Mouse (Mus musculus) thymus, adult 2 months (tissue): ENCODE results near the gene Cnot2. TPM values are rescaled to one million over a fixed set of nuclear protein-coding genes. Genes with fewer than 3 reads are reported as not detected.

Experiments used
- DNase-seq: peaks from one replicate; pipeline ENCODE4 v3.0.0; 2021
- H3K27ac ChIP-seq: fragments of 200-500 bp; 2 replicates; pipeline ENCODE4 v1.5.1; 2012; ENCODE audit warnings: low read length, control low read depth; ENCODE audit not compliant: control insufficient read depth, insufficient read depth
- H3K27me3 ChIP-seq: fragments of 200-500 bp; 2 replicates; pipeline ENCODE4 v1.6.1; 2012; ENCODE audit warnings: mild to moderate bottlenecking, low read length, moderate library complexity, mixed read lengths; ENCODE audit not compliant: control insufficient read depth, insufficient read depth
- H3K36me3 ChIP-seq: fragments of 200-500 bp; 2 replicates; pipeline ENCODE4 v1.6.1; 2012; ENCODE audit warnings: mild to moderate bottlenecking, low read length, moderate library complexity; ENCODE audit not compliant: control insufficient read depth, insufficient read depth
- H3K4me1 ChIP-seq: fragments of 200-500 bp; replicated peaks from 2 replicates; pipeline ENCODE4 v1.6.1; 2012; ENCODE audit warnings: low read length; ENCODE audit not compliant: control insufficient read depth, insufficient read depth
- H3K4me3 ChIP-seq: fragments of 200-500 bp; 2 replicates; pipeline ENCODE4 v1.5.1; 2012; ENCODE audit warnings: mild to moderate bottlenecking, low read length, control low read depth, moderate library complexity; ENCODE audit not compliant: control insufficient read depth, insufficient read depth
- CTCF ChIP-seq: fragments of 200-500 bp; IDR thresholded peaks from 2 replicates; pipeline ENCODE4 v1.5.1; 2012; ENCODE audit warnings: mild to moderate bottlenecking, control low read depth, low read length, moderate library complexity, borderline replicate concordance; ENCODE audit not compliant: control insufficient read depth, poor library complexity, insufficient read depth; ENCODE audit errors: extremely low read depth
- POLR2A ChIP-seq: fragments of 200-500 bp; IDR thresholded peaks from 2 replicates; pipeline ENCODE4 v1.6.1; 2012; ENCODE audit warnings: mild to moderate bottlenecking, low read length, control low read depth, moderate library complexity; ENCODE audit not compliant: control insufficient read depth, poor library complexity, insufficient read depth; ENCODE audit errors: extremely low read depth
- WGBS: fragments of 180-500 bp; shearing (Covaris S2); methylation state at CpG from one replicate; pipeline ENCODE4 v1.1.7; 2018; 5-methylcytosine and 5-hydroxymethylcytosine counted together
- polyA plus RNA-seq: library from polyadenylated mRNA; depleted of rRNA; stranded (reverse); fragments of >200 nt; gene quantifications from 2 replicates; pipeline ENCODE4 v1.2.3, GENCODE M21; 2012

The Cnot2 gene
- polyA plus RNA-seq, 1 experiment: 103 TPM

GRCm38 (mm10) chr10:116448166-116448565 lies 133.1 kb downstream of the Cnot2 start:
- Histone ChIP-seq H3K4me3 (no peak overlapping the region), H3K27me3 (no peaks in the 10 kb centered on the region), H3K36me3 (no peaks in the 10 kb centered on the region), H3K27ac (no peak overlapping the region), H3K4me1 (no peaks in the 10 kb centered on the region)
- TF ChIP-seq POLR2A (no peak), CTCF (no peak)
- DNase-seq: no peak
- WGBS: 98% methylated on average over 12 of the region's 12 CpGs

DNA sequence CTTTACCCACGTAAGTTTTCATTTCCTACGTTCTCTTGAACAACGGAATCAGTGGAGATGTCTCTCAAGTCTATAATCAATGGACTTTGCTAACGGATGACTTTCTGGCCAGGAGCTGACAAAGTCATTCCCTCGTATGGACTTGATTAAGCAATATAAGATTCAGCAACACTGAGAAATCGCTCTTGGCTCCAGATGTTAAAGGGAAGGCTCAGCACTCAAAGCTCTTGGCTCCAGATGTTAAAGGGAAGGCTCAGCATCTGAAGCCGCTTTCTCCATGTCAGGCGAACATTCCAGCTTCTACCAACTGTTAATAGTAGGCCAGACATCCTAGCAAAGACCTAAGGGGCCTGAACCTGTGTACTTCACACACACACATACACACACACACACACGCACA lies 134.1 kb downstream of the Cnot2 start:
- H3K36me3 ChIP-seq: no peaks in the 10 kb centered on the region
- no peak overlapping the region for H3K27ac ChIP-seq
- TF ChIP-seq CTCF (no peak), POLR2A (no peak)
- H3K4me1 ChIP-seq: no peaks in the 10 kb centered on the region
- WGBS: 97% methylated on average over 9 of the region's 9 CpGs
- no peak overlapping the region for H3K4me3 ChIP-seq
- DNase-seq: no peak
- H3K27me3 ChIP-seq: no peaks in the 10 kb centered on the region

DNA sequence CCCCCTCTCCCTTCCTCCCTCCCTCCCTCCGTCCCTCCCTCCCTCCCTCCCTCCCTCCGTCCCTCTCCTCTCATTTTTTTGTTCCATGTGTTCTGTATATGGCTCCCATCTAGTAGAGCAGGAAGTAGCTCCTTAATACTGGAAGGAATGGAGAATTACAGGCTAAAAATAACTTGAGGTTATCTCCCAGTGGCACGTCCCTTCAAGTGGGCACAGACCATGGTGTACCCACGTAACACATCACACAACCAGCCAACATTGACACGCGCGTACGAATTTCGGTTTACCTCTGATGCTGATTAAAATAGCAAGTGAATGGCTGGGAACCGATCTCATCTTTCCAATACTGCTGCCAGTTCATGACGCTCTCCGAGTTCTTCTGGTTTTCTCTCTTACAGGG lies 135.3 kb downstream of the Cnot2 start:
- H3K27ac ChIP-seq: no peak overlapping the region
- DNase-seq: no peak
- H3K4me3 ChIP-seq: no peak overlapping the region
- no peak for TF ChIP-seq POLR2A
- no peak for TF ChIP-seq CTCF
- no peaks in the 10 kb centered on the region for H3K4me1 ChIP-seq
- 90% methylated on average over 12 of the region's 12 CpGs for WGBS
- no peaks in the 10 kb centered on the region for H3K36me3 ChIP-seq
- no peaks in the 10 kb centered on the region for H3K27me3 ChIP-seq

DNA sequence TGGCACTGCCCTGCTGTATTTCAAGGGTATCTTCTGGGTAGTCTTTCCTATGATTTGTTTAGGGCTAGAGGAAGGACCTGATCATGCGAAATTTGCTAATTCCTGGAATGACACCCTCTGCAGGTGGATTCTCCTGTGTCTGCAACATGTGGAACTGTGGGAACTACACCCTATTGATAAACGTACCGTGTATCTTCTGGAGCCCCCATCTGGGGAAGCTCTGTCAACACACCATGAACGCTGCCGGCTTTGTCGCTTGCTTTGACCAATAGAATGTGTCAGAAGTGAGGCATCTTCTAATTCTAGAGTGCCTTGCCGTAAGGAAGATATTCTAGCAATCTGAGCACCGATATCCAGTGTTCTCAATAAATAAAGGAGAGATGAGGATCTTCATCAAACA lies 136.5 kb downstream of the Cnot2 start:
- TF ChIP-seq CTCF (no peak), POLR2A (no peak)
- DNase-seq: no peak
- Histone ChIP-seq H3K27ac (no peak overlapping the region), H3K4me1 (no peaks in the 10 kb centered on the region), H3K36me3 (no peaks in the 10 kb centered on the region), H3K27me3 (no peaks in the 10 kb centered on the region), H3K4me3 (no peak overlapping the region)
- WGBS: 97% methylated on average over 8 of the region's 8 CpGs

DNA sequence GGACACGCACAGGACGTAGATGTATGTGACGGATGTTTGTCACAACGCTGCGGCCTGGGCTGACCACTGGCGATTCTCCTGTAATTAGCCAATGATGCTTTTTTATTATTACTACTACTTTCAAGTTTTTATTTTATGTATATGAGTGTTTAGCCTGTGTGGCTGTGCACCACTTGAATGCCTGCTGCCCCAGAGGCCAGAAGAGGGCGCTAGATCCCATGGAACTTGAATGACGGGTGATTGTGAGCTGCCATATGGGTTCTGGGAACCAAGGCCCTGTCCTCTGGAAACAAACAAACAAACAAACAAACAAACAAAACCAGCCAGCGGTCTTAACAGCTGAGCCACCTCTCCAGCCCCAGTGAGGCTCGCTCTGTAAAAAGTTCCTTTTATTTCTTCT lies 136.9 kb downstream of the Cnot2 start:
- no peaks in the 10 kb centered on the region for H3K27me3 ChIP-seq
- TF ChIP-seq POLR2A (no peak), CTCF (no peak)
- H3K4me3 ChIP-seq: no peak overlapping the region
- no peaks in the 10 kb centered on the region for H3K4me1 ChIP-seq
- WGBS: 95% methylated on average over 10 of the region's 10 CpGs
- no peak for DNase-seq
- H3K36me3 ChIP-seq: no peaks in the 10 kb centered on the region
- H3K27ac ChIP-seq: no peak overlapping the region

GRCm38 (mm10) chr10:116440946-116441345 lies 140.4 kb downstream of the Cnot2 start:
- WGBS: 97% methylated on average over 7 of the region's 7 CpGs
- TF ChIP-seq POLR2A (no peak), CTCF (no peak)

DNA sequence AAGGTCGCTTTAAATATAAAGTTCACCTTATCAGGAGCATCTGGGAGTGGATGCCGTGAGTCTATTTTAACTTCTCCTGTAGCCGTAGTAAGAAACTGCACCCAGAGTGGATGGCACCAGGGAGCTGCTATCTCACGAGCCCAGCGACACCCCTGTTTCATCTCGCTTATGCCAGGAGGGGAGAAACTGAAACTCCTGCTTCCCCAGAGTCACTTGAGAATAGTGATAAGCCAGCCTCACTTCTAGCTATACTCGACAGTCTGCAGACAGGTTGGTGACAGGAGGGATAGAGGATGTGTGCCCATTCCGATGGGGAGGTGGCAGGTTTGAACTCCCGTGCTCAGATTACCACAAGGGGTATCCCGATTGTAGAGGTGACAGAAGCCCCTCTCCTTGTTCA lies 141.2 kb downstream of the Cnot2 start:
- H3K4me1 ChIP-seq: no peaks in the 10 kb centered on the region
- TF ChIP-seq POLR2A (no peak), CTCF (no peak)
- no peaks in the 10 kb centered on the region for H3K36me3 ChIP-seq
- H3K27me3 ChIP-seq: no peaks in the 10 kb centered on the region
- H3K27ac ChIP-seq: no peak overlapping the region
- H3K4me3 ChIP-seq: no peak overlapping the region
- whole genome bisulfite sequencing: 95% methylated on average over 10 of the region's 10 CpGs
- no peak for DNase-seq

More at GRCm38 (mm10) chr10:116440946-116441345, 140.4 kb downstream of the Cnot2 start:
- Histone ChIP-seq H3K36me3 (no peaks in the 10 kb centered on the region), H3K27me3 (no peaks in the 10 kb centered on the region), H3K4me1 (no peaks in the 10 kb centered on the region), H3K27ac (no peak overlapping the region), H3K4me3 (no peak overlapping the region)
- DNase-seq: no peak
